Mouse (Mus musculus) kidney, adult 11 months (tissue): ENCODE data around the gene Spdye4a.

Experiments
- DNase-seq: peaks from one replicate; pipeline ENCODE4 v3.0.0; 2022

Gene Spdye4a

GRCm38 (mm10) chr5:143226790-143227189 is at the start of gene Spdye4a:
Gene Spdye4a, minus strand, starts transcription at chr5:143226890.
- DNase-seq: no peak

- no peak for DNase-seq
Measured at GRCm38 (mm10) chr5:143275761-143276160, 49.1 kb upstream of the Spdye4a start.

- no peak for DNase-seq
Measured at GRCm38 (mm10) chr5:143272540-143273330, 46.0 kb upstream of the Spdye4a start.

DNA sequence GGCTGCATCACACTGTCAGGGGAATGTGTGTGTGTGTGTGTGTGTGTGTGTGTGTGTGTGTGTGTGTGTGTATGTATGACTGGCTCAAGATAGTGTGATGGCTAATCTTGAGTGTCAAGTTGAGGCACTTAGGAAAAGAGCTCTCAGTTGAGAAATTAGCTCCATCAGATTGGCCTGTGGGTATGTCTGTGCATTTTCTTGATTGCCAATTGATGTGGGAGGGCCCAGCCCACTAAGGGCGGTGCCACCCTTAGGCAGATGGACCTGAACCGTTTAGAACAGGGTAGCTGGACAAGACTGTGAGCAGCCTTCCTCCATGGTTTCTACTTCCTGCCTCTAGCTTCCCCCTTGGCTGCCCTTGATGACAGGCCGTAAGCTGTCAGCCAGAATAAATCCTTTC is 45.4 kb upstream of the Spdye4a start:
- DNase-seq: no peak

- DNase-seq: no peak
Measured at GRCm38 (mm10) chr5:143271642-143272041, 45.0 kb upstream of the Spdye4a start.

DNA sequence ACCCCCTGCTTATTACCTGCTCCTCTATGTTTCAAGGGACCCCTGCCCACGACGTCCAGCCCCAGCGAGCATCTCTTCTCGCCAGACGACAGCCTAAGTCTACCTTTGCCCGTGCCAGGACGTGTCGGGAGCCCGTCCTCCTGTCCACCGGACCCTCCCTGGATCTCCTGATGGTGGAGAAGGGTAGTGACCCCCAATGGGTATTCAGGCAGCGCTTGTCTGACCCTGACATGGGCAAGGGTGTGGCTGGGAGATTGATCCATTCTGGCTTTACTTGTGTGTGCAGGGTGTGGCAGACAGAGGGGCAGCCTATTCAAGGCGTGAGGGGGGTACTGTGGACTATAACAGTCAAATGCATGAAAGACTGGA is 43.4 kb upstream of the Spdye4a start:
- no peak for DNase-seq

DNA sequence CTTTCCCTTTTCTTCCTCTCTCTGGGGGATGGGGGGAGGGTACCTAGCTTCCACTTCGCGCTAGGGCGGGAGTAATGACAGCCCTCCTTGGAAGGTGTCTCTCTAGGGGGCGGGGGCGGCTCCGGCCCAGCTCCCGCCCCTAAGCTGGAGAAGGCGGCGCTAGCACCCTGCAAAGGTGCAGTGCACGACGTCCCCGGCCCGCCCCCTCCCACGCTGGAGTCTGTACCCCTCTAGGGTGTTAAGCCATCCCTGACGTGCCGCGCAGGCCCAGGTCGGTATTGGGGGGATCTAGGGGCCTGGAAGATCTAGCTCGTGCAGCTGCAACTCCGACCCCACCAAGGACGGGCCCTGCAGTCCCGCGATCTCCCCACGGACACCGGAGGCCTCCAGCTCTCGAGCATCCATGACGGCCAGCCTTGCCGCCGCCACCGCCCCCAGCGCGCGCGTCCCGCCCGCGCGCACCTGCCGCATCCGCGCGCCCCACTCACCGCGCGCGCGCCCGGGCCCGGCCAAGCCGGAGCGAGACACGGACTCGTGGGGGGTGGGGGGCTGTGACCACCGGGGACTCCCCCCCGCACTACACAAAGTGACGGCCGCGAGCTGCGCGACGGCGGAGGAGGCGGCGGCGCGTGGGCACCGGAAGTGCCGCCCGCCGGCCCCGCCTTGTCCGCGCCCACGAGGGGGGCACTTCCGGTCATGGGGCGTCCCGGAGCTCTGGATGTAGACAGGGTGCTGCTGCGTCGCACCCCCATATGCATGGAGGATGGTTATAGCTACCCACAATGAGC is 42.9 kb upstream of the Spdye4a start, which contains the start of gene Zfp316:
Gene Zfp316 (minus strand): TSS at position 660 of the 788 bp plus-strand sequence.
- peak; percentile 55 for DNase-seq

DNA sequence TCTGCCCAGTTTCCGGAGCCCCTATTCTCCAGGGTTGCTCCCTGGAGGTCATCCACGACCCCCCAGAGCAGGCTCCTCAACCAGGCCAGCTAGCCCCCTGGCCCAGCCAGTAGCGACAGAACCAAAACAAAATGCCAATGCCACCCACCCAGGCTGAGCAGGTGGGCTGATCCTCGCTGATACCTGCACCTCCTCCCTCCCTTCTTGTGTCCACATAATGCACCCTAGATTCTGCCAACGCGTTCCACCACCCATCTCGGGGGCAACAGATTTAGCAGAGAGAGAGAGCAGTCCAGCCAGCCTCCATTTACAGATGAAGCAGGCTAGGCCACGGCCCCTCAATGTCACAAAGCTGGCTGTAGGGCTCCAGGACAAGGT is 42.3 kb upstream of the Spdye4a start:
- no peak for DNase-seq

GRCm38 (mm10) chr5:143266794-143267193 is 40.1 kb upstream of the Spdye4a start:
- no peak for DNase-seq

DNA sequence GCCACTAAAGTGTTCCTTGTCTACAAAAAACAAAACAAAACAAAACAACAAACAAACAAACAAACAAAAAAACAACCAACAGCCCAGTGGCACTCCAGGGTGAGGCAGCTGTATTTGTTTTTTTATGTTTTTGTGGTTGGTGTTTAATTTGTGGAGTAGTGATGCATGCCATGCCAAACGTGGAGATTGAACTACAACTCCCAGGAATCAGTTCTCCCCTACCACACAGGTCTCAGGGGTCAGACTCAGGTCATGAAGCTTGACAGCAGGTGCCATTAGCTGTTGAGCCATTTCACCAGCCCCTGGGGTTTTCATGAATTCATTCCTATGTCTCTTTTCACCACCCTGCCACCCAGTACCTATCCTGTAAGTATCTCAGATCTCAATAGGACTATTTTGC is 38.7 kb upstream of the Spdye4a start:
- DNase-seq: no peak

DNA sequence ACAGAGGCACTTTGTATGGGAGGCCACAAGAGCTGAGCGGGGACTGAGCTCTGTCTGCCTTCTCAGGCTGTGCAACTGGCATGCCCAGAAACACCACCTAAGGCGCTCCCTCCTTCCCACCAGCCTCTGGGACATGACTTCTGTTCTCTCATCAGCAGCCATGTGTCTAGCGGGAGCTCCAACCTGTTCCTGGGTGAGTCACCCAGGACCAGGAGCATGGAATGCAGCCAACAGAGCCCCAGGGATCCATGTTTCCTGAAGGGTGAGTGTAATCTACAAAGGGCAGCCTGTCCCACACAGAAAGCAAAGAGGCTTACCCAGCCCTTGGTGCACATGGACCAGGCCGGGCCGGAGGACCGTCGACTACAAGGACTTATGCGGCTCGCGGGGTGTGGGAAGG is 38.0 kb upstream of the Spdye4a start:
- no peak for DNase-seq

DNA sequence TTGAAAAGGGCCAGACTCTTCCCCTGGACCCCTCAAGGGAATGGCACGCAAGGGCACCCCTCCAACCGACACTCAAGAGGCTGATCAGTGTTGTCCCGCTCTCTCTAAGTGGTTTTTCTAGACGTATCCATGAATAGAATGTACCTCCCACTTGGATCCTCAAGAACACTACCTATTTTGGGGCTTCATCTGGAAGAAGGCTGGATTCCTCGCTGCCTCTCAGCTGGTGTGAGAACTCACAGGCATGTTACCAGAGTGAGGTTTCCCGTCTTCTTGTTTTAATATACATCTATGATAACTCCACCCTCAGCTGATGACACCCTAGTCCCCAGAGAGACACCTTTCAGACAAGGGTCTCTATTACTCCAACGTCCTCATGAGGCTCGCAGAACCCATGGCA is 34.9 kb upstream of the Spdye4a start:
- DNase-seq: no peak

- DNase-seq: no peak
Measured at GRCm38 (mm10) chr5:143255802-143256201, 29.1 kb upstream of the Spdye4a start.

DNA sequence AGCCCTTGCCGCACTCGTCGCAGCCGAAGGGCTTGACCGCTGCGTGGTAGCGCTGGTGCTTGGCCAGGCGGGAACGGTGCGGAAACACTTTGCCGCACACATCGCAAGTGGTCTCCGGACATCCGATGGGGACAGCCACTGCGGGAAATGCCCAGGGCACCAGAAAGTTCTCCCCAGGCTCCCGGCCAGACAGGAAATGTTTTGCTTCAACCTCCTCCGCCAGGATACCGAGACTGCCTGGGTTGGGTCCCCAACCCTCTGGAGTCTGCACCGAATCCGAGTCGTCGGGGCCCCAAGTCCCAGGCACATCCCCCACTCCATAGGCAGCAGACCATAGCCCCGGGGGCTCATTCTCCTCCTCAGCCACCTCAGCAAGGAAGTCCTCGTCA is 28.4 kb upstream of the Spdye4a start:
- DNase-seq: no peak

DNA sequence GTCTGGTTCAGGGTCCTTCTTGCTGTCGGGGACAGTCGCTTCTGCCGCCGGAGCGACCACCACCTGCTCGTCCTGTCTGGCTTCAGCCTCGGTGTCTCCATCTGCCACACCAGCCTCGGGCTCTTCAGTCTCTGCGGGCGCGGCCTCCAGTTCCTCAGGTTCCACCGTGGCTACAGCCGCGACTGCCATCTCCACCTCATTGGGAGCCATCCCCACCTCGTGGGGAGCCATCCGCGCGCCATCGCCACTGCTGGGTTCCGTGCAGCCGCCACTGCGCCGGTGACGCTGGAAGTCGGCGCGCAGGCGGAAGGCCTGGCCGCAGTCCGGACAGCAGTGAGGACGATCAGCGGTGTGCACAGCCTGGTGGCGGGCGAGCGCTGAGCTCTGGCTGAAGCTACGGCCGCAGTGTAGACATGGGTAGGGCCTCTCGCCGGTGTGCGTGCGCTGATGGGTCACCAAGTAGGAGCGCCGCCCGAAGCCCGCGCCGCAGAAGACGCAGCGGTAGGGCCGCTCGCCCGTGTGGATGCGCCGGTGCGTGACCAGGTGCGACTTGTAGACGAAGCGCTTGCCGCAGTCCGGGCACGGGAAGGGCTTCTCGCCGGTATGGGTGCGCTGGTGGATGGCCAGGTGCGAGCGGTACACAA is 27.9 kb upstream of the Spdye4a start:
- DNase-seq: no peak

DNA sequence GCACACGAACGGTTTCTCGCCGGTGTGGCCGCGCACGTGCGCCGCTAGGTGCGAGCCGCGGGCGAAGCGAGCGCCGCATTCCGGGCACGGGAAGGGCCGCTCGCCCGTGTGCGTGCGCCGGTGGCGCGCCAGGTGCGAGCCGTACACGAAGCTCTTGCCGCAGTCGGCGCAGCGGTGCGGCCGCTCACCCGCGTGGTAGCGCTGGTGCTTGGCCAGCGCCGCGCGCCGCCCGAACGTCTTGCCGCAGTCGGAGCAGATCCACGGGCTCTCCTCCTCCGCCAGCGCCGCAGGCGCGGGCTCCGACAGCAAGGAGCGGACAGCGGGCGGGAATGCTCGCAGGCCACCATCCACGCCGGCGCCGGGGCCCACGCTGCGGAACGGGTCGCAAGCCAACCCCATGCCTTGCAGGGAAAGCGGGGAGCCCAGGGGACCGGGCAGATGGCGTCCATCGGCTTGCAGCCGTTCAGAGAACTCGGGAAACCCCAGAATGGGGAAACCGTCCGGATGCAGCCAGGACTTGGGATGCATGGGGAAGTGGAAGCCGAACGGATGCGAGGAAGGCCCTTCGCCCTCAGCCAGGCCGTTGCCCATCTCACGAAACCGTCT is 27.3 kb upstream of the Spdye4a start:
- DNase-seq: no peak

DNA sequence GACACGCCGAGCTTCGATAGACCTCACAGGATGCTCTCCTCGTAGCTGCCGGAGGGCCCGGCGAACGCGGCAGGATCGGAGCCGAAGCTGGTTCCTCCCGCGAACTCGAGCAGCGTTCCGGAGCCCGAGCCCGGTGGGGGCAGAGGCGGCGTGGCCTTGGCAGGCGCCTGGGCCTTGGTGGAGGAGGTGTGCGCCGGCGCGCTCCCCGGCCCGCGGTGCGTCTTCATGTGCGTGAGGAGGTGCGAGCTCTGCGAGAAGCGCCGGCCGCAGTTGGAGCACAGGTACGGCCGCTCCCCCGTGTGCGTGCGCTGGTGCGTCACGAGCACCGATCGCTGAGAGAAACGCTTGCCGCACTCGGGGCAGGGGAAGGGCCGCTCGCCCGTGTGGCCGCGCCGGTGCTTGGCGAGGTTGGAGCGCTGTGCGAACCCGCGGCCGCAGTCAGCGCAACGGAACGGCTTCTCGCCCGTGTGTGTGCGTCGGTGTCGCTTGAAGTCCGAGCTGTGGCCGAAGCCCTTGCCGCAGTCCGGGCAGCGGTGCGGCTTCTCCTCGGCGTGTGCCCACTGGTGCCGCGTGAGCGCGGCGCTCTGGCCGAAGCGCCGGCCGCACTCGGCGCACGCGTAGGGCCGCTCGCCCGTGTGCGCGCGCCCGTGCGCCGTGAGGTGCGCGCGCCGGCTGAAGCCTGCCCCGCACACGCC is 26.6 kb upstream of the Spdye4a start:
- no peak for DNase-seq

GRCm38 (mm10) chr5:143252791-143253185 is 26.1 kb upstream of the Spdye4a start:
- no peak for DNase-seq

GRCm38 (mm10) chr5:143252039-143252438 is 25.3 kb upstream of the Spdye4a start:
- no peak for DNase-seq

GRCm38 (mm10) chr5:143244926-143245325 is 18.2 kb upstream of the Spdye4a start:
- no peak for DNase-seq

DNA sequence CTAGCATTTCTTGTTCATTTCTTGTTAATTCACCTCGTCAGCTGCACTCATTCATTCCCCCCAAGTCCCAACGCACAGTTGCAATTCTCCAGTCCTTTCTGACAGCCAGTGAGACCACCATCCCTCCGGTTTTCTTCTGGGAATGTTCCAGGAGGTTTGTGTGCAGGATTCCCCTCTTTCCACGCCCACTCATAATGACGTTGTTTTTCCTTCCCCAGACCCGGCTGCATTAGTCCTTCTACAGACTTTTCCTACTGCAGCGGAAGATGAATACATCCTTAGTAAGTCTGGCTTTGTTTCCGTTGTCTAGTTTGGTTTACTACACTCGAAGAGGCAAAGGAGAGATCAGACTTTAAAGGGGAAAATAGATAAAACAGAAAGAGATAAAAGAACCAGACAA is 9.3 kb upstream of the Spdye4a start:
- DNase-seq: no peak

DNA sequence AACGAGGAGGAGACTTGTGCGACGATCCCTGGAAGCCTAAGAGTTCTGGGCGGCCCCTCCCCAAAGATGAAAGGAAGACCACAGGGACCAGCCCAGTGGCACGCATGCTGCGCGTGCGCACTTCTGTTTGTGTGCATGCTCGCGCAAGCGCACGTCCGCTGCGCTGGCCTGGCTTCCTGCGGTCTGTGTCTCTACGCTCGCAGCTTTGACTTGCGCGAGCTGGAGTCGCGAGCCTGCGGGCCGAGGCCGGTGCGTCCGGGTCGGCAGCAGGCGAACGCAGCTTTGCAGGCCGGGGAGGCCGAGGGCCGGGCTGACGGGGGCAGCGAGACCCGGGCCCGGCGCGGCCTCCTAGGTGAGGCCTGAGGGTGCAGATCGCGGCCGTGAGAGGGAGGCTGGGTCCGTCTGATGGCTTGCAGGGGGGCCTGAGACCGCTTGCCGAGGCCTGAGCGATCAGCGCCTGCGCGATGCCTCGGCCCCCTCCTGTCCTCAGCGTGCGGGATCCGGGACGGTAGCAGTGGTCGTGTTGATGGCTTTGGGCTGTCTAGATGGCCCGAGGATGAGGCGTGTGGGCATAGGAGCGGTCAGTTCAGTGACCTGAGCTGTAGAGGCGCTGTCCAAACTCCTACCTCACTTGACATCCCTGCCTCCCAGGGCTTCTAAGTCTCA is 8.5 kb upstream of the Spdye4a start, which contains the start of gene Zfp12:
Gene Zfp12 (plus strand): TSS at position 136 of the 666 bp plus-strand sequence.
- DNase-seq: peak; percentile 96
